Mouse (Mus musculus) forebrain, embryonic 13.5 days (tissue): ENCODE results near the gene Trpc3. TPM values are rescaled to one million over a fixed set of nuclear protein-coding genes. Genes with fewer than 3 reads are reported as not detected.
"Not testable (repeated sequence)": the region's sequence is repeated elsewhere in the genome, so short reads cannot be mapped to it uniquely, and the experiment has no call there.

ENCODE experiments used
- ATAC-seq: fragments of 200-750 bp; cut with Nextera tagmentation; 2 replicates; pipeline ENCODE4 v1.8.0; 2017
- H3K27ac ChIP-seq: fragments of 300-500 bp; sonication (generic); 2 replicates; pipeline ENCODE4 v1.5.1; 2015; ENCODE audit warnings: inconsistent platforms, mild to moderate bottlenecking, moderate library complexity
- H3K27me3 ChIP-seq: fragments of 300-500 bp; sonication (generic); 2 replicates; pipeline ENCODE4 v1.6.1; 2015; ENCODE audit warnings: mild to moderate bottlenecking, inconsistent platforms
- H3K36me3 ChIP-seq: fragments of 300-500 bp; sonication (generic); 2 replicates; pipeline ENCODE4 v1.6.1; 2015; ENCODE audit warnings: mild to moderate bottlenecking, inconsistent platforms; ENCODE audit not compliant: poor library complexity, severe bottlenecking
- H3K4me1 ChIP-seq: fragments of 300-500 bp; sonication (generic); 2 replicates; pipeline ENCODE4 v1.6.1; 2015; ENCODE audit warnings: inconsistent platforms
- H3K4me2 ChIP-seq: fragments of 300-500 bp; sonication (generic); 2 replicates; pipeline ENCODE4 v1.6.1; 2015; ENCODE audit warnings: inconsistent platforms, mild to moderate bottlenecking, moderate library complexity
- H3K4me3 ChIP-seq: fragments of 300-500 bp; sonication (generic); 2 replicates; pipeline ENCODE4 v1.5.1; 2015; ENCODE audit warnings: mild to moderate bottlenecking, inconsistent platforms
- H3K9ac ChIP-seq: fragments of 300-500 bp; sonication (generic); 2 replicates; pipeline ENCODE4 v1.6.1; 2015; ENCODE audit warnings: mild to moderate bottlenecking, inconsistent platforms
- H3K9me3 ChIP-seq: fragments of 300-500 bp; sonication (generic); replicated peaks from 2 replicates; pipeline ENCODE4 v1.6.1; 2016; ENCODE audit warnings: inconsistent platforms
- WGBS: fragments of 180-500 bp; shearing (Covaris S2); methylation state at CpG from one replicate; pipeline ENCODE4 v1.1.7; 2015; 5-methylcytosine and 5-hydroxymethylcytosine counted together
- polyA plus RNA-seq: library from polyadenylated mRNA; unstranded; fragments of >200 nt; fragmentation: Nextera tagmentation; extraction: Ambion mirVana; gene quantifications from 2 replicates; pipeline ENCODE4 v1.2.1, GENCODE M21; 2015

The Trpc3 gene
- polyA plus RNA-seq, 1 experiment from 2014 or later: 2.4 TPM

DNA sequence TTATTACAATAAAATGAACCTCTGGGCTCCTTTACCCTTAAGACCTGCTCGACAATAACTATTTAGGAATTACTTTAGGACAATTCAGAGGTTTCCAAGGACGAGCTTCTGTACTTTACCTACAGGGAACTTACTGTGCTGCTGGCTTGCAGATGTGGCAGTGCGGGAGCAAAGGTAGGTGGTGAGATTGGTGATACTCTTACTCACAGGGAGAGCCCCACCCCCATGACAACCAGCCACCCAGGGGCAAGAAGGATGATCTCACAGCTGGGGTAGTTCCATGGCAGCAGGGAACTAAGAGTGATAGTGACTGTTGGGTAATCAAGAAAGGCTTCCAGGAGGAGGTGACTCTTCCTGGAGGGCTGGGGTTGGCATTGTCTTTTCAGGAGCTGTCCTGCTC is 46.6 kb downstream of the Trpc3 start:
- Histone ChIP-seq H3K9ac (no peak overlapping the region), H3K27me3 (no peaks in the 10 kb centered on the region), H3K27ac (no peak overlapping the region), H3K4me1 (no peaks in the 10 kb centered on the region), H3K36me3 (no peaks in the 10 kb centered on the region), H3K4me3 (no peak overlapping the region), H3K4me2 (no peak overlapping the region), H3K9me3 (no peaks in the 10 kb centered on the region)
- no peak for ATAC-seq
- WGBS: 87% methylated on average over 3 of the region's 3 CpGs

DNA sequence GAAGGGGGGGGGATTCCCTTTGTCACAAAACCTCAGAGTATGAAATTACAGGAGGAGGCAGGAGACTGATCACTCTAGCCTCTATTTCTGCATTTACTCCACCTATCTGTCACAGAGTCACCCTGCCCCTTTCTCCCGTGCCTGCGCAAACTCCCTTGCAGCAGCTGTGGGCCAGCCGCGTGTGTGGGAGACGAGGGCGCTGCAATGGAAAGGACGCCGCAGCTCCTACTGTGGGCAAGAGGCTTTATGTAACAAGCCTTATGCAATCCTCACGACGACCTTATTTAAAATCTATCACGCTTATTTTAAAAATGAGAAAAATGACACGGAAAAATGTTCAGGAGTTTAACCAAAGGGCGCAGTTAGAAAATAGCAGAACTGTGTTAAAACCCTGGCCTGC is 47.2 kb downstream of the Trpc3 start:
- 72% methylated on average over 13 of the region's 13 CpGs for WGBS
- Histone ChIP-seq H3K4me2 (no peak overlapping the region), H3K36me3 (no peaks in the 10 kb centered on the region), H3K27me3 (no peaks in the 10 kb centered on the region), H3K4me1 (no peaks in the 10 kb centered on the region), H3K9ac (no peak overlapping the region), H3K4me3 (no peak overlapping the region), H3K9me3 (no peaks in the 10 kb centered on the region), H3K27ac (no peak overlapping the region)
- ATAC-seq: no peak

DNA sequence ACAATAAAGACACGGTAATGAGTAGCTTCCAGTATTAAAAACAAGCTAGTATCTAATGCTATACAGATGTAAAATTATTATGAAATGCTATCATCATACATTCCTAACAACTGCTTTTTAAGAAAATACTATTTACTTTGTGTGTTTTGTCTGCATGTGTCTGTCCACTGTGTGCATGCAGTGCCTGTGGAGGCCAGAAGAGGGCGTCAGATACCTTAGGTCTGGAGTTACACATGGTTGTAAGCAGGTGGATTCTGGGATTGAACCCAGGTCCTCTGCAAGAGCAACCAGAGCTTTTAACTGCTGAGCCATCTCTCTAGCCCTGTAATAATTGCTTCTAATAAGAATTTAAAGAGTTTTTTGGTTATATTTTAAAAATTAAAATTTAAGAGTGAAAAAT is 49.2 kb downstream of the Trpc3 start:
- H3K36me3 ChIP-seq: no peaks in the 10 kb centered on the region
- no peaks in the 10 kb centered on the region for H3K27me3 ChIP-seq
- H3K4me1 ChIP-seq: no peaks in the 10 kb centered on the region
- 64% methylated on average over 2 of the region's 2 CpGs for WGBS
- H3K27ac ChIP-seq: no peak overlapping the region
- no peak overlapping the region for H3K4me2 ChIP-seq
- H3K4me3 ChIP-seq: no peak overlapping the region
- no peak for ATAC-seq
- no peaks in the 10 kb centered on the region for H3K9me3 ChIP-seq
- H3K9ac ChIP-seq: no peak overlapping the region

DNA sequence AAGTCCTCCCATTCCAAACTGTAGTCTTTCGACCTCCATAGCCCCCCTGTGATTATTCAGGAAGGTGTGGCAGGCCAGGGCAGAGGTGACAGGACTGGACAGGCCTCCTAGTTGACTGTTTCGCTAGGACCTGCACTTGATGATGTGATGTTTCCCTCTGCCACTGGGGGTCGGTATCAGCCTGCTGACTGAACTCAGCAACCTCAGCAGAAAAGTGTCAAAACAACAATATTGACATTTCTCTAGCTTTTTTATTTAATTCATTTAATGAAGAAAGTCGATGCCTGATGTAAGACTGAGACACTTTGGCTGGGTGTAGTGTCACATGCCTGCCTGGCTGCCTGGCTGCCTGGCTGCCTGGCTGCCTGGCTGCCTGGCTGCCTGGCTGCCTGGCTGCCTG is 54.5 kb downstream of the Trpc3 start:
- Histone ChIP-seq H3K9me3 (no peaks in the 10 kb centered on the region), H3K27ac (no peak overlapping the region), H3K9ac (no peak overlapping the region), H3K27me3 (no peaks in the 10 kb centered on the region), H3K36me3 (no peaks in the 10 kb centered on the region), H3K4me1 (no peaks in the 10 kb centered on the region), H3K4me2 (no peak overlapping the region), H3K4me3 (no peak overlapping the region)
- peak; percentile 72 for ATAC-seq
- WGBS: 18% methylated on average over 4 of the region's 4 CpGs

DNA sequence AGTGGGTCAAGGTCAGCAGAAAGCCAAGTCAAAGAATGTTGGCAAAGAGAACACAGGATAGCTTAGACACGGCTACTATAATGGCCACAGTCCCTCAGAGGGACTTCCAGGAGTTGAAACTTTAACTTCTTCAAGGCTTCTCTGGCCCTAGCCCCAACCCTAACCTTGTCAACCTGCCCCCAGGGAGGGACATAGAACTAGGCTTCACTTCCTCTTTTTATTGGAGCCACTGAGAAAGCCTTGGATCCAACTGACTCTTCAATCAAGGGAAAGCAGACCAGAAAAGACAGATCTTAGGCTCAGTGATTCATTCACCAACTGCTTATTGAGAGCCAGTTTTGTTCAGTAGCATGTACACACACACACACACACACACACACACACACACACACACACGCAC is 63.2 kb downstream of the Trpc3 start:
- H3K4me2 ChIP-seq: no peak overlapping the region
- H3K27me3 ChIP-seq: no peaks in the 10 kb centered on the region
- H3K9me3 ChIP-seq: no peaks in the 10 kb centered on the region
- no peak overlapping the region for H3K27ac ChIP-seq
- H3K4me1 ChIP-seq: no peaks in the 10 kb centered on the region
- ATAC-seq: no peak
- WGBS: 92% methylated on average over 2 of the region's 2 CpGs
- no peaks in the 10 kb centered on the region for H3K36me3 ChIP-seq
- no peak overlapping the region for H3K9ac ChIP-seq
- H3K4me3 ChIP-seq: no peak overlapping the region

DNA sequence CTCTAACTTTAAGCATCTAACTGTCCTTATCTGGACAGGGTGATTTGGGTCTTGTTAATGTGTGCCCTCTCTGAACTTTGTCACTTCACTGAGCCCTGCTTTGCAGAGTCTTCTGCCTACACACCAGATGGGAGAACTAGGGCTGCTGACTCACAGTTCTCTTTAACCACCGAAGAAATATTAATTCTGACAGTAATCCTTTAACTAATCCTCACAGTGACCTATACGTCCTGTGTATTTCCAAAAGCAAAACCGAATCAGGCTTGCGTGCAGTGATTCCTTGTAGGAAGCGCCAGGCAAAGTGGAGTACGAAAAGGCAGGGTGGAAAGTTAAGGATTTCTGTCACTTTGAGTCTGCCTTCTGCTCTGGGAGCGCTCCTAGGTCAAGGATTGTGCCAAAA is 71.8 kb downstream of the Trpc3 start:
- H3K9me3 ChIP-seq: no peaks in the 10 kb centered on the region
- 76% methylated on average over 7 of the region's 7 CpGs for WGBS
- H3K4me1 ChIP-seq: peaks cover 5% of the 10 kb centered on the region; the same call in 1 of the 2 replicates
- no peaks in the 10 kb centered on the region for H3K36me3 ChIP-seq
- no peak overlapping the region for H3K4me2 ChIP-seq
- H3K27me3 ChIP-seq: no peaks in the 10 kb centered on the region
- no peak for ATAC-seq
- H3K4me3 ChIP-seq: no peak overlapping the region
- H3K27ac ChIP-seq: no peak overlapping the region
- H3K9ac ChIP-seq: no peak overlapping the region

DNA sequence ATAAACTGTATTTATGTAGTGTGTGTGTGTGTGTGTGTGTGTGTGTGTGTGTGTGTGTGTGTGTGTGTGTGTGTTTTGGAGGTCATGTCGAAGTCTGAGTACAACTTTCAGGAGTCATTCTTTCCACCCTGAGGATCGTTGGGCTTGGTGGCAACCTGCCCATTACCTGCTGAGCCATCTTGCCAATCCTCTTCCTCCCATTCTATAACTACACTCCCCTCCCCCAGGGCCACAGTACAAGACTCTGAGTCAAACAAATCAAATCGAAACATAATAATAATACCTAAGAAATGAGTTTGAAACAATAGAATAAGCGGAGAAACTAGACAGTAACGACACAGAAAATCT is 76.1 kb downstream of the Trpc3 start:
- no peaks in the 10 kb centered on the region for H3K27me3 ChIP-seq
- peaks cover 12% of the 10 kb centered on the region for H3K4me1 ChIP-seq
- H3K9me3 ChIP-seq: no peaks in the 10 kb centered on the region
- H3K27ac ChIP-seq: no peak overlapping the region
- no peak for ATAC-seq
- peak overlapping the region; percentile 63 for H3K4me2 ChIP-seq
- H3K36me3 ChIP-seq: peaks cover 1% of the 10 kb centered on the region; the same call in 1 of the 2 replicates
- H3K4me3 ChIP-seq: 0 out of 2 replicates have a peak overlapping the region, but pooled peaks have one; percentile 69
- peak overlapping the region; percentile 84; the same call in 1 of the 2 replicates for H3K9ac ChIP-seq
- WGBS: 68% methylated on average over 5 of the region's 5 CpGs

DNA sequence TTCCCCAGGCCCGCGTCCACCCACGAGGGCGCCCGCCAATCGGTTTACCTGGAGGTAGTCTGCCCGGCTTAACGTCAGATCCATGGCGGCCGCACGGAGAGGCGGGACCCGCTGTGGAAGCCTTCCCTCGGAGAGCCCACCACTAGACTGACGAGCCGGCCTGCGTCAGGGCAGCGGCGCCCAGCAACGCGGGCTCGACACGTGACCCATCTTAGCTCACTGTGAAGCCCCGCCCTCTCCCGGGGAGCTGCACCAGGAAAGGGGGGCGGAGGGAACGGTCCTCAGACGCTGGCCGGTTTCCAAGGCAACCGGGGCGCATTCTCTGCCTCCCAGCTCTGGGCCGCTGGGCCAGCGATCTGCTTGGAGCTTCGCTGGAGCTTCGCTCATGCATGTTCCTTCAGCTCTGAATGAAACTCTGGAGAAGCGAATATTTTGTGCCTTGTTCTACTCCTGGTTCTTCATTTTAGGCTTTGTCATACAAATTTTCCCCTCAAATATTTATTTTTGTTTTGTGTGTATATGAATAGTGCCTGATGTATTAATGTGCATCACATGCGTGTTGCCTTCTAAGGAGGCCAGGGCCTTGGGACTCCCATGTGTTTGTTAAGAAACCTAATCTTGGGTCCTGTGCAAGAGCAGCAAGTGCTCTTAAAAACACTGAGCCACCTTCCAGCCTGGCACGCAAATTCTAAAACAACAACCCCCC is 76.6 kb downstream of the Trpc3 start, which contains the start of gene Bbs7:
Gene Bbs7 (minus strand): TSS at position 276 of the 706 bp plus-strand sequence.
- Histone ChIP-seq H3K9me3 (no peaks in the 10 kb centered on the region), H3K4me1 (peaks cover 12% of the 10 kb centered on the region), H3K27ac (peak within 1 kb of the TSS; percentile 63), H3K27me3 (no peaks in the 10 kb centered on the region), H3K4me3 (peak within 1 kb of the TSS; percentile 69), H3K36me3 (peaks cover 6% of the 10 kb centered on the region; the same call in 1 of the 2 replicates), H3K9ac (peak within 1 kb of the TSS; percentile 84), H3K4me2 (peak within 1 kb of the TSS; percentile 63)
- peak; percentile 100 for ATAC-seq
- WGBS: 5% methylated on average over 35 of the region's 38 CpGs

DNA sequence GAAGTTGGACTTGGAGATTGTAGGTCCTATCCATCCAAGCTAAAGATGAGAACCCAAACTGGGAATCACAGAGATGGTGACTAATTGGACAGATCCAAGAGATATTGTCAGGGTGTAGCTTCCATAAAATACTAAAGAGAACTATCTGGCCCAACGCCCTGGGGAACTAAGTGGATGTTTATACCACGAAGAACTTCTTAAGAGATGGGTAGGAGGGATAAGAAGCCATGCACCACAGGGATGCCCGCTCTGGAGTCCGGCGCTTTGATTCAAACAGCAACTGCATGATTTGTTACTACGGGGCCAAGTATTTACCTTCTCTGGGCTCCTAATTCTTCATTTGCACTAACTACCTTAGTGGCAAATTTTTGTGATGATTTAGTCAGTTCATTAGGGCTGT is 77.3 kb downstream of the Trpc3 start:
- Histone ChIP-seq H3K4me2 (peak overlapping the region; percentile 63), H3K9ac (peak overlapping the region; percentile 84), H3K4me1 (peaks cover 12% of the 10 kb centered on the region), H3K9me3 (no peaks in the 10 kb centered on the region), H3K27ac (peak overlapping the region; percentile 63), H3K36me3 (peaks cover 6% of the 10 kb centered on the region; the same call in 1 of the 2 replicates), H3K27me3 (no peaks in the 10 kb centered on the region), H3K4me3 (peak overlapping the region; percentile 69)
- ATAC-seq: peak; percentile 39
- 3% methylated on average over 6 of the region's 6 CpGs for WGBS

DNA sequence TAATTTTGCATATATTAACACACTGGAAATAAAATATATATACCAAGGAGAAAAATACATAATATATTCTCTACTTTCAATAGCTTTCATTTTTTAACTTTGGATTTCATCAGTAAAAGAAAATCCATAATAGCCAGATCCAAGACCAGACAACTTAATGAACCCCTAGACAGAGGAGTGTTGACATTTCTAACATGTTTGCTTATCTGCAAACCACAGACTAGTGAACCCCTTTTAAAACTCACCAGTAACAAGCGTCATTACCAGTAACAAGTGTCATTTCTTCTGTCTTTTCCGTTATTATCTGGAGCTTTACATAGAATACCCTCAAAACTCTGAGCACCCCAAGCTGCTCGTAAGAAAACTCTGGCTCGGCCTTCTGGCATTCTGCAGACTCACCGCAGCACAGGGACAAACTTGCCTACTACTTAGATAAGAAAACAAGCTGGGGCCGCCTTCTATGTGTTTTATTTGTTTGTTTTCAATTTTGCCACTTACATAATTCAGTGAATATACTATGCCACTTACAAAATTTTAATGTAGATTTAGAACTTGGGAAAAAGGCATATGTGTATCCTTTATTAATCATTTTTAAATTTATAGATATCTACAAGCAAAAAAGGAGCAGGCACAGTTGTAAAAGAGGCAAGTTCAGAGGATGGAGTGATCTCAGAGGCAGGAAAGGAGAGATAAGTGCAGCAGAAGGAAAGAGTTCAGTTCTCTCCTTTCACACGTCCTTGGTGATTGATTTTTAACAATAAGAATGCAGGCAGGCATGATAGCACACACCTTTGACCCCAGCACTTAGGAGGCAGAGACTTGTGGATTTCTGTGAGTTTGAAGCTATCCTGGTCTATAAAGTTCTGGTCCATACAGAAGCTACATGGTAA is 83.8 kb downstream of the Trpc3 start:
- no peak overlapping the region for H3K27ac ChIP-seq
- H3K4me1 ChIP-seq: no peaks in the 10 kb centered on the region
- H3K9me3 ChIP-seq: no peaks in the 10 kb centered on the region
- H3K4me2 ChIP-seq: no peak overlapping the region
- 84% methylated on average over 7 of the region's 7 CpGs for WGBS
- H3K36me3 ChIP-seq: peaks cover 19% of the 10 kb centered on the region
- no peaks in the 10 kb centered on the region for H3K27me3 ChIP-seq
- ATAC-seq: no peak
- H3K4me3 ChIP-seq: no peak overlapping the region
- no peak overlapping the region for H3K9ac ChIP-seq

DNA sequence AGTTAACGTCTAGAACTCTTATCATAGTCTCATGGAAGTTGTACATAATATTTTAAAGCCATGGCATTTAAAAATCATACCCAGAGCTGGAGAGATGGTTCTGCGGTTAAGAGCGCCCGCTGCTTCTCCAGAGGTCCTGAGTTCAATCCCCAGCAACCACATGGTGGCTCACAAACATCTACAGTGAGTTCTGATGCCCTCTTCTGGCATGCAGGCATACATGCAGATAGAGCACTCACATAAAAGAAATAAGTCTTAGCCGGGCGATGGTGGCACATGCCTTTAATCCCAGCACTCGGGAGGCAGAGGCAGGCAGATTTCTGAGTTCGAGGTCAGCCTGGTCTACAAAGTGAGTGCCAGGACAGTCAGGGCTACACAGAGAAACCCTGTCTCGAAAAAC is 90.2 kb downstream of the Trpc3 start:
- not testable (repeated sequence) for H3K27me3 ChIP-seq, H3K27ac ChIP-seq, H3K4me1 ChIP-seq, H3K4me2 ChIP-seq, H3K9ac ChIP-seq, ATAC-seq, H3K9me3 ChIP-seq, H3K4me3 ChIP-seq
- peaks cover 11% of the 10 kb centered on the region; the same call in 1 of the 2 replicates for H3K36me3 ChIP-seq
- WGBS: 88% methylated on average over 8 of the region's 9 CpGs

DNA sequence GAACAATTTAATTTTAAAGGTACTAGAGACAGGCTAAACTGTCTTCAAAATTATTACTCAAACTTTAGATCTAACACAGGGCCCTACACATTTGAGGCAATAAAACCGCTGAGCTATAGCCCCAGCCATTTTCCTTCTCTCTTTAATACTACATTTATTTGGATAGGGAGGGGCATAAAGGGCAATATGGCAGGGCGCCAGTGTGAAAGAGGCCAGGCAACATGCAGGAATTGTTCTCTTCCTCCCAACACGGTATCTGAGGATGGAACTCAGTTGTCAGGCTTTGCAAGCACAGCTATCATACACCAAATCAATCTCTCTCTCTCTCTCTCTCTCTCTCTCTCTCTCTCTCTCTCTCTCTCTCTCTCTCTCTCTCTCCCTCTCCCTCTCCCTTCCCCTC is 91.2 kb downstream of the Trpc3 start:
- Histone ChIP-seq H3K36me3 (peaks cover 12% of the 10 kb centered on the region; the same call in 1 of the 2 replicates), H3K4me2 (no peak overlapping the region), H3K27me3 (no peaks in the 10 kb centered on the region), H3K4me1 (0 out of 2 replicates have a peak, but pooled peaks cover 4% of the 10 kb centered on the region), H3K9ac (no peak overlapping the region), H3K27ac (no peak overlapping the region), H3K9me3 (no peaks in the 10 kb centered on the region), H3K4me3 (no peak overlapping the region)
- WGBS: 76% methylated on average over 3 of the region's 3 CpGs
- no peak for ATAC-seq
